Mouse (Mus musculus): ENCODE results near the gene Naa30. TPM values are rescaled to one million over a fixed set of nuclear protein-coding genes. Genes with fewer than 3 reads are reported as not detected.

The Naa30 gene
- polyA plus RNA-seq, 1 experiment from 2014 or later, result 15.0 TPM

Other genes starting within 250 kb of the Naa30 start
- gene Ap5m1, start 106.1 kb upstream of the Naa30 start, polyA plus RNA-seq (2014; fragmentation: Nextera tagmentation; extraction: Ambion mirVana), result 25.9 and 27.8 TPM in 2 replicates
- 82.1 and 102 TPM in 2 replicates for gene Exoc5, start 105.6 kb upstream of the Naa30 start, polyA plus RNA-seq (2014; fragmentation: Nextera tagmentation; extraction: Ambion mirVana)
- 0.10 TPM in 1 of 2 replicates, not detected in the other for gene ccdc198, start 73.2 kb downstream of the Naa30 start, polyA plus RNA-seq (2014; fragmentation: Nextera tagmentation; extraction: Ambion mirVana)